Mouse (Mus musculus) thymus, postnatal 10 days (tissue): ENCODE measurements around the gene Cyfip2.

Source experiments
- DNase-seq, 2 experiments: peaks; one replicate each; pipeline ENCODE4 v3.0.0; 2021; ENCODE audit warnings: low spot score in 2 of 2

The Cyfip2 gene

GRCm38 (mm10) chr11:46308271-46308974, 4.2 kb downstream of the Cyfip2 start:
- no peak for DNase-seq

- DNase-seq: peak in 1 of 2 experiments; percentile 33
Observed at GRCm38 (mm10) chr11:46307768-46308167, 4.9 kb downstream of the Cyfip2 start.

DNA sequence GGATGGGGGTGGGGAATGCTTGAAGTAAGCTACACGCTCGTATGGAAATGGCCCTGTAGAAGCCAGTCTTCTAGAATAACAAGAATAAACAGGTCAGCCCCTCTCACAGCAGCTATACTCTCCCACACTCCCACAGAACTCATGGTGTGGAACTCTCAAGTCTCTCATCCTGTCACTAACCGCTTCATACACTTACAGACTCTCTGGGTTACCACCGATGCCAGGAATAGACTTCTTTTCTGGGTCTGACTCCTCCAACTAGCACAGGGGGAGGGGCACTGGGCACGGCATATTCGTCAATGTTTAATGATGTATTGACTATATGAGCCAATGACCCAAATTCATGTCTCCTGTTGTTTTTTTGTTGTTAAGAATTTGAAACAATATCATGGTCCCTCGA, 5.9 kb downstream of the Cyfip2 start:
- DNase-seq: no peak

GRCm38 (mm10) chr11:46305881-46306520, 6.7 kb downstream of the Cyfip2 start:
- no peak for DNase-seq

DNA sequence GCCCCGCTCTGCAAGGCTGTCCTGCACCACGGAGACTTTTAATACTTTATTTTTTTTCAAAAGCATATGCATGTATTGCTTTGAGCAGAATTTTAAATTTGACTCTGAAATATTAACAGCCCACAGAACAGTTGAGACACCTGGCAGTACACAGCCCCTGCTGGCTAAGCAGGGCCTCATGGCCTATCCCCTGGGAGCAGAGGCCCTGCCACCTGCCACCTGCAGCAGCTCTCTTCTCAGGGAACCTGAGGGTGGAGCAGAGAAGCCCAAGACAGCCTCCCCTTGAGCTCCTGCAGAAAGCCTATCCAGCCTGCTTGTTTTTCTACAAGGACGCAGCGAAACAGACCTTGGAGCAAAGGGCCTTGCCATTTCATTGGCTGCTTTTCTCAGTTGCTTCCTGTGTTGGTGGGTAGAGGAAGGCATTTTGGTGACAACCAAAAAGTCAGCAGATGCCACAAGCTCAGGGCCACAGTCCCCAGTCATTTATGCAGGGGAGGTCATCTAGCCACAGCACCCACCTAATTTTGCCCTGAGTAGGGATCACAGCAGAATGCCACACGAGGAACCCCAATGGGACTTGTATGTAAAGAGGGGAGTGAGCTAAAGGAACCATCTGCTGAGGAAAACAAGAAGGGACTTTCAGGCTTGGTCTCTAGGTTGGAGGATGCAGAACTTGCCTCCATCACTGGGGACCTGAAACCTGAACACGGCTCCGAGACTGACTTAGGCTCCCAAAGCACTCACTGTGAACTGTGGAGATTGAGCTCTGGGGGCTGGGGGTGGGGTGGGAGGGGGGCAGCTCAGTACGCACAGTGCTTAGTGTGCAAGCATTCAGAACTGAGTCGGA, 7.6 kb downstream of the Cyfip2 start:
- peak; percentile 61 to 71 for DNase-seq

- DNase-seq: no peak
Observed at GRCm38 (mm10) chr11:46304093-46304492, 8.6 kb downstream of the Cyfip2 start.

GRCm38 (mm10) chr11:46302471-46302870, 10.2 kb downstream of the Cyfip2 start:
- no peak for DNase-seq

- DNase-seq: no peak
Observed at GRCm38 (mm10) chr11:46301579-46302248, 10.9 kb downstream of the Cyfip2 start.

- DNase-seq: no peak
Observed at GRCm38 (mm10) chr11:46299901-46300300, 12.8 kb downstream of the Cyfip2 start.

DNA sequence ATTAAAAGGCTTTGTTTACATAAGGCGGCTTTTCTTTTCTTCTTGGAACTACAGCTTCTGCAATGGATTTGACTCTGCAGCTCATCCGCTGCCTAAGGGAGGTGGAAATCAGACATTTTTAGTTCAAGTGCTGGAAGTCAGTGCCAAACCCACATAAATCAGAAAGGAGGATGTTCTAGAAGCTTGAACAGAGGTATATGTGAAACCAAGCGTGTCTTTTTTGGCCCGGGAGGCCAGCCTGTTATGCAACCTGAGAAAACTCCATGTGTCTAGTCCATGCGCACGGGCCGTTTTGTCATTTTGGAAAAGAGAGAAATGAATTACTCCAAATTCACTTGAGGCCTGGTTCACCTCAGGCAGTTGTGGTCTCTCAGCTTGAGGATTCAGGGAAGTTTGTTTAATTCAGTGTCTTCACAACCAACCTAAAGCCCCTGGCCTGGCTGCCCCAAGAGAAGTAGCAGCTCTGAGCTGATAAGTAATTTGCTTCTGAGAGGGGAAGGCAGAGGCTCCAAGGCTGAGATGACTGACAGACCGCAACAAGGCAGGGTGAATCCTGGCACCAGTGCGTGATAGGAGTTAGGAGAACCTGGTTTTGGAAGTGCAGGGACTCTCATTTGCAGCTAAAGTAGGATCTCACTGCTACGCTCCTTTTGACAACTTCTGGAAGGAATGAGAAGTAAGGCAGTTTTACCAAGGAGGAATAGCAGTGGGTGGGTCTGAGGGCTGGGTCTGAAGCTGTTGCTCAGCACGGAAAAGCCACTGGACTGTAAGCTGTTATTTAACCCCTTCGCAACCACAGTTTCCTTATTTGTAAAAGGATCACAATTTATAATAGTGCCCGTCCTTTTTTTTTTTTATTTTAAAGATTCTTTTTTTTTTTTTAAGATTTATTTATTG, 13.5 kb downstream of the Cyfip2 start:
- DNase-seq: no peak

DNA sequence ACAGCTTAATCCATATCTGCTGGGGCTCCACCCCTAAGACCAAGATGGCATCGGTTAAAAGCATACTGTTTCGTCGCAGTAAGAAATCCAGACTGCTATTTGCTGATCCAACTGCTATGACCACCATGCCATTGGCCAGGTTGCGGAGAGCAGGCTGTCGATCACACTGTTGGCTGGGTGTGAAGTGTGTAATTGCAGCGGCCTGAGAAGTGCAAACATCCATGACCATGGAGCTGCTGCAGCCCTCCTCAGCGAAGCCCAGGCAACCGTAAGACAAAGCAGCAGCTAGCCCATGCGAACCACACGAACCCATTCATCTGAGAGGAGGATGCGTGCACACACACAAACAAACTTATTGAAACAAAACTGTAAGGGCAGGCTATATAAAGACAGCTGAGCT, 18.3 kb downstream of the Cyfip2 start:
- DNase-seq: no peak

DNA sequence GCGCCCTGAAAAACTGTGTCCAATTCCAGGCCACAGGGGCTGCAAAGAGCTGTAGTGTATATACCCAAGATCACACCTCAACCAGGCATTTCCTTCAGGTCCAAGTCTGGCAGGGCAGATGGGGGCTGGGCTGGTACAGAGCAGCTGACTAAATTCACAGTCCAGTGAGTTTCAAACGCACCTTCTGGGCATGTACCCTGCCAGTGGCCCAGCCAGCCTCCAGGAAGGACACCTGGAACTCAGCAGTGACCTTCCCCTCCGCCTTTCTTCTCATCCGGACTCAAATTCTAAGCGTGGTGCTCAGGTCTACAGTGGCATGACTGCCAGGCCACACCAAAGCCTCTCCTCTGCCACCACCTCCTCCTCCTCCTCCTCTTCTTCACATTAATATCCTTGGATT, 19.2 kb downstream of the Cyfip2 start:
- no peak for DNase-seq

GRCm38 (mm10) chr11:46290988-46291405, 21.7 kb downstream of the Cyfip2 start:
- DNase-seq: no peak

- DNase-seq: no peak
Observed at GRCm38 (mm10) chr11:46289561-46289960, 23.1 kb downstream of the Cyfip2 start.

DNA sequence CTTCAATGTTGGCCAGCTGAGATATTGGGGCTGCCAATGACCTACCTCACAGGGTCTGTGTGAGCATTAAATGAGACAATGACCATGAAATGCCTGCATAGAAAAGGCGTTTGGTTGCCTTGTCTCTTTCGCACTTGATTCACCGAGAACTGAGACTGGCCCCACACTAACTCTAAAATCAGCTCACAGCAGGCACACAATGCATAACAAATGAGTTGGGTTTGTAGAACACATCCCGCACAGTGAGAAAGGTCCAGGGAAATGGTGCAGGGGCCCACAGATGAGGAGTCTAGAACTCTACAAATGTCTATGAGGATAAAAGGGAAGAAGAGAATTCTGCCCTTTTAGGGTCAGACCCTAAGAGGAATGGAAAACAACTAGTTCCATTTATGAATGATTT, 23.6 kb downstream of the Cyfip2 start:
- no peak for DNase-seq

GRCm38 (mm10) chr11:46288091-46288490, 24.6 kb downstream of the Cyfip2 start:
- no peak for DNase-seq

- DNase-seq: no peak
Observed at GRCm38 (mm10) chr11:46286803-46287202, 25.9 kb downstream of the Cyfip2 start.

- no peak for DNase-seq
Observed at GRCm38 (mm10) chr11:46283800-46284199, 28.9 kb downstream of the Cyfip2 start.

GRCm38 (mm10) chr11:46282612-46283011, 30.0 kb downstream of the Cyfip2 start:
- no peak for DNase-seq

GRCm38 (mm10) chr11:46278709-46279108, 34.0 kb downstream of the Cyfip2 start:
- no peak for DNase-seq

GRCm38 (mm10) chr11:46278140-46278539, 34.5 kb downstream of the Cyfip2 start:
- no peak for DNase-seq
